Mouse (Mus musculus) Patski (cell line): ENCODE data around the gene Btbd35f5. TPM values are rescaled to one million over a fixed set of nuclear protein-coding genes. Genes with fewer than 3 reads are reported as not detected.
"Not testable (repeated sequence)": the region's sequence is repeated elsewhere in the genome, so short reads cannot be mapped to it uniquely, and the experiment has no call there.

Experiments
- ATAC-seq: fragments of 100-300 bp; one replicate; pipeline ENCODE4 v1.8.0; 2021
- CTCF ChIA-PET: fragments of 350-600 bp; sonication (Branson Sonifier 250); formaldehyde crosslinking; loops from one replicate; lab custom pipeline; 2022; ENCODE audit warnings: inconsistent platforms; lab: Charles Lee
- POLR2A ChIA-PET: fragments of 350-600 bp; sonication (Branson Sonifier 250); formaldehyde crosslinking; loops from one replicate; lab custom pipeline; 2022; ENCODE audit warnings: antibody characterized with exemption, inconsistent platforms; lab: Charles Lee
- DNase-seq: peaks from one replicate; pipeline ENCODE4 v3.0.0-alpha.2; 2011; ENCODE audit warnings: low read depth, low spot score
- H3K27me3 ChIP-seq: fragments of 371-371 bp; one replicate; pipeline ENCODE4 v1.5.1; 2021
- in situ Hi-C: fragments of 300-500 bp; cut with MboI; formaldehyde crosslinking; loops from 3 replicates; pipeline ENCODE4 v1.11.1; 2018; ENCODE audit warnings: low pct_unique_long_range_greater_than_20kb, mixed read lengths
- polyA plus RNA-seq: library from polyadenylated mRNA; unstranded; gene quantifications from one replicate; pipeline ENCODE4 v1.2.3, GENCODE M21; 2021

The Btbd35f5 gene
- not detected for polyA plus RNA-seq

GRCm38 (mm10) chrX:32973597-32973996, at the start of gene Btbd35f5:
Gene Btbd35f5, plus strand, starts transcription at chrX:32973897.
- DNase-seq, in situ Hi-C loops, POLR2A ChIA-PET, H3K27me3 ChIP-seq, CTCF ChIA-PET, ATAC-seq: not testable (repeated sequence)

GRCm38 (mm10) chrX:32941468-32941867, 32.2 kb upstream of the Btbd35f5 start, which contains the start of gene Gm21789:
Gene Gm21789, plus strand, starts transcription at chrX:32941768.
- ATAC-seq, in situ Hi-C loops, H3K27me3 ChIP-seq, DNase-seq, POLR2A ChIA-PET, CTCF ChIA-PET: not testable (repeated sequence)

Other genes with a start within 250 kb of the Btbd35f5 start
- gene Btbd35f21, start 247.8 kb upstream of the Btbd35f5 start, polyA plus RNA-seq = not detected
- gene Btbd35f30, start 79.3 kb upstream of the Btbd35f5 start, polyA plus RNA-seq = not detected
- not detected for gene Gm21789, start 32.1 kb upstream of the Btbd35f5 start, polyA plus RNA-seq